Mouse (Mus musculus): Measurements from ENCODE around the gene Pde11a.

- TF ChIP-seq CTCF (IDR thresholded peaks at IDR 0.05; ENCODE audit: low read depth, low read length): no peak
- no peak for TF ChIP-seq POLR2A (IDR thresholded peaks at IDR 0.05; ENCODE audit: extremely low read depth, insufficient read depth, low read length)
Observed at GRCm38 (mm10) chr2:75982626-75983025, 355.9 kb downstream of the Pde11a start.
